Comparison of ENCODE assay signal across 11 mouse cellular contexts in genomic region chr2:105667626-105667950, GRCm38 (mm10). TPM values are rescaled to one million over a fixed set of nuclear protein-coding genes. Genes with fewer than 3 reads are reported as not detected.
A peak's percentile ranks its signal among the peaks of the same experiment; 100 is the strongest.
DNase-seq lines count a peak whose midpoint lies in the region; ATAC-seq and TF ChIP-seq lines count a peak whose summit lies in the region.
"Had no signal": no experiment of that assay in that cellular context is flagged by ENCODE, and none has a peak within 500 bp of the region (broad histone marks: within the 10 kb centered on the region; RNA-seq: fewer than 3 reads in every experiment).

No protein-coding gene starts in this region.

- no peak for ATAC-seq in liver, embryonic 14.5 days (ENCODE audit: insufficient read depth)
- ATAC-seq in liver, embryonic 12.5 days: no peak
- ATAC-seq in forebrain, postnatal 0 days: no peak

- no peaks in the 10 kb centered on the region for H3K36me3 ChIP-seq in liver, embryonic 14.5 days (replicated peaks; ENCODE audit: control insufficient read depth, insufficient read depth, low read depth)
- H3K36me3 ChIP-seq in liver, embryonic 12.5 days: no peaks in the 10 kb centered on the region
- no peaks in the 10 kb centered on the region for H3K36me3 ChIP-seq in forebrain, postnatal 0 days (ENCODE audit: insufficient read depth)
- H3K36me3 ChIP-seq: G1E had no signal

- WGBS in liver, embryonic 14.5 days (ENCODE audit: insufficient replicate concordance): 1% methylated on average over 11 of the region's 11 CpGs
- under 1% methylated on average over 11 of the region's 11 CpGs for WGBS in liver, embryonic 12.5 days (ENCODE audit: insufficient replicate concordance)
- 8% methylated on average over 11 of the region's 11 CpGs for WGBS in forebrain, postnatal 0 days

- DNase-seq in liver, embryonic 14.5 days (ENCODE audit: low read depth in 3 of 3, low spot score in 3 of 3): no peak
- peak; percentile 63 for DNase-seq in cerebellum, adult 9-11 months
- peak; percentile 4 for DNase-seq in forebrain, postnatal 0 days
- peak; percentile 57 for DNase-seq in retina, embryonic 14.5 days (ENCODE audit: low spot score)
- DNase-seq in layer of hippocampus, postnatal 10 days (ENCODE audit: low spot score in 2 of 2): no peak
- DNase-seq in thymus, postnatal 14 days: no peak
- no peak for DNase-seq in spleen, postnatal 14 days (ENCODE audit: low spot score in 2 of 2)

- peaks cover 99% of the 10 kb centered on the region for H3K27me3 ChIP-seq in liver, embryonic 14.5 days (ENCODE audit: control insufficient read depth, insufficient read depth, low read length)
- peaks cover 100% of the 10 kb centered on the region for H3K27me3 ChIP-seq in liver, embryonic 12.5 days (replicated peaks)
- peaks cover 70% of the 10 kb centered on the region for H3K27me3 ChIP-seq in forebrain, postnatal 0 days (ENCODE audit: insufficient read depth, low read length)

- no peaks in the 10 kb centered on the region for H3K9me3 ChIP-seq in liver, embryonic 14.5 days (ENCODE audit: control insufficient read depth, low read length)
- H3K9me3 ChIP-seq in liver, embryonic 12.5 days (replicated peaks): no peaks in the 10 kb centered on the region
- H3K9me3 ChIP-seq in forebrain, postnatal 0 days (ENCODE audit: low read length): no peaks in the 10 kb centered on the region
- H3K9me3 ChIP-seq: G1E had no signal

- no peaks in the 10 kb centered on the region for H3K4me1 ChIP-seq in liver, embryonic 14.5 days (replicated peaks; ENCODE audit: control insufficient read depth in 2 of 2, insufficient read depth in 2 of 2, low read length in 1 of 2)
- H3K4me1 ChIP-seq in liver, embryonic 12.5 days: peaks cover 17% of the 10 kb centered on the region; the same call in 1 of the 2 replicates
- H3K4me1 ChIP-seq in forebrain, postnatal 0 days (ENCODE audit: insufficient read depth): peaks cover 9% of the 10 kb centered on the region; the same call in 1 of the 2 replicates

- TF ChIP-seq CTCF in liver, embryonic 14.5 days (IDR thresholded peaks at IDR 0.05; ENCODE audit: low read depth): 0 out of 2 replicates have a peak, but pooled peaks have one; percentile 2
- TF ChIP-seq CTCF in forebrain, postnatal 0 days (IDR thresholded peaks at IDR 0.05; ENCODE audit: low read depth): no peak

- H3K27ac ChIP-seq in liver, embryonic 14.5 days: no peak overlapping the region
- no peak overlapping the region for H3K27ac ChIP-seq in liver, embryonic 12.5 days
- H3K27ac ChIP-seq in forebrain, postnatal 0 days (ENCODE audit: low read depth, low read length): no peak overlapping the region

- no peak overlapping the region for H3K4me3 ChIP-seq in liver, embryonic 14.5 days (ENCODE audit: insufficient read depth in 1 of 2, low read depth in 2 of 2, low read length in 2 of 2)
- H3K4me3 ChIP-seq in liver, embryonic 12.5 days: no peak overlapping the region
- no peak overlapping the region for H3K4me3 ChIP-seq in forebrain, postnatal 0 days (ENCODE audit: low read depth, low read length)
- H3K4me3 ChIP-seq: myocyte had no signal

- TF ChIP-seq EP300 in liver, embryonic 14.5 days (IDR thresholded peaks at IDR 0.05; ENCODE audit: low read depth): no peak

- H3K4me2 ChIP-seq in liver, embryonic 14.5 days (ENCODE audit: low read depth): no peak overlapping the region
- no peak overlapping the region for H3K4me2 ChIP-seq in liver, embryonic 12.5 days
- no peak overlapping the region for H3K4me2 ChIP-seq in forebrain, postnatal 0 days (ENCODE audit: low read depth)

- H3K9ac ChIP-seq in liver, embryonic 14.5 days (replicated peaks): no peak overlapping the region
- H3K9ac ChIP-seq in liver, embryonic 12.5 days: no peak overlapping the region
- no peak overlapping the region for H3K9ac ChIP-seq in forebrain, postnatal 0 days

RNA-seq across cellular contexts. Expression of gene Pax6, which starts 1.1 kb away (rescaled TPM):
- 0.06 and 0.11 TPM in 2 replicates for polyA plus RNA-seq in liver, embryonic 14.5 days (2012; rRNA removed)
- polyA plus RNA-seq in liver, embryonic 14.5 days (2014; fragmentation: Nextera tagmentation; extraction: Ambion mirVana): 0.08 TPM in 1 of 2 replicates, not detected in the other
- 0.05 TPM in 1 of 2 replicates, not detected in the other for polyA plus RNA-seq in liver, embryonic 12.5 days (2016; fragmentation: Nextera tagmentation; extraction: Ambion mirVana)
- total RNA-seq in forebrain, postnatal 0 days (2014; rRNA removed): 19.0 and 32.9 TPM in 2 replicates
- 14.6 and 19.0 TPM in 2 replicates for polyA plus RNA-seq in forebrain, postnatal 0 days (2015; fragmentation: Nextera tagmentation; extraction: Ambion mirVana)
- total RNA-seq in layer of hippocampus, postnatal 10 days (2021): 10 to 100 TPM; 11.8 to 13.5 TPM
- total RNA-seq: hematopoietic stem cell, adult 5-6 weeks had no signal

Comparison
In these comparisons a context has a peak if more than half of its experiments do, and no peak if none do; other contexts are left out.
1. DNase-seq: peak in cerebellum, adult 9-11 months (single experiment), forebrain, postnatal 0 days (single experiment) and retina, embryonic 14.5 days (single experiment); none in liver, embryonic 14.5 days (0 of 3), layer of hippocampus, postnatal 10 days (0 of 2), thymus, postnatal 14 days (single experiment) and spleen, postnatal 14 days (0 of 2).
2. RNA of gene Pax6, which starts 1.1 kb away (polyA plus RNA-seq): 14.6 to 19.0 TPM in forebrain, postnatal 0 days; 0.06 to 0.11 TPM in liver, embryonic 14.5 days and 0.05 TPM in liver, embryonic 12.5 days; every median in the first group is over 10 times any median in the second.